Mouse (Mus musculus): Measurements from ENCODE around the gene Gtsf2. TPM values are rescaled to one million over a fixed set of nuclear protein-coding genes. Genes with fewer than 3 reads are reported as not detected.
"Not testable (repeated sequence)": the region's sequence is repeated elsewhere in the genome, so short reads cannot be mapped to it uniquely, and the experiment has no call there.

Gene Gtsf2
- polyA plus RNA-seq, 1 experiment from 2014 or later = not detected

GRCm38 (mm10) chr15:103472265-103472664 lies 24.0 kb upstream of the Gtsf2 start:
- Histone ChIP-seq H3K9me3 (replicated peaks) (no peaks in the 10 kb centered on the region), H3K9ac (no peak overlapping the region), H3K27me3 (no peaks in the 10 kb centered on the region; the same call in 1 of the 2 replicates), H3K4me1 (no peaks in the 10 kb centered on the region), H3K4me3 (replicated peaks) (no peak overlapping the region), H3K36me3 (no peaks in the 10 kb centered on the region), H3K4me2 (replicated peaks) (no peak overlapping the region), H3K27ac (replicated peaks) (no peak overlapping the region)
- WGBS = 33% methylated on average over 3 of the region's 3 CpGs
- ATAC-seq (ENCODE audit: insufficient number of reproducible peaks, low FRiP score, low TSS enrichment, low read depth) = peak; percentile 70; the same call in 1 of the 2 replicates

GRCm38 (mm10) chr15:103471488-103472194 lies 23.4 kb upstream of the Gtsf2 start:
- no peak for ATAC-seq (ENCODE audit: insufficient number of reproducible peaks, low FRiP score, low TSS enrichment, low read depth)
- no peaks in the 10 kb centered on the region for H3K36me3 ChIP-seq
- H3K9me3 ChIP-seq (replicated peaks) = no peaks in the 10 kb centered on the region
- no peak overlapping the region for H3K4me2 ChIP-seq (replicated peaks)
- H3K9ac ChIP-seq = no peak overlapping the region
- no peak overlapping the region for H3K4me3 ChIP-seq (replicated peaks)
- no peaks in the 10 kb centered on the region for H3K4me1 ChIP-seq
- H3K27me3 ChIP-seq = no peaks in the 10 kb centered on the region; the same call in 1 of the 2 replicates
- no peak overlapping the region for H3K27ac ChIP-seq (replicated peaks)
- 71% methylated on average over 7 of the region's 7 CpGs for WGBS

DNA sequence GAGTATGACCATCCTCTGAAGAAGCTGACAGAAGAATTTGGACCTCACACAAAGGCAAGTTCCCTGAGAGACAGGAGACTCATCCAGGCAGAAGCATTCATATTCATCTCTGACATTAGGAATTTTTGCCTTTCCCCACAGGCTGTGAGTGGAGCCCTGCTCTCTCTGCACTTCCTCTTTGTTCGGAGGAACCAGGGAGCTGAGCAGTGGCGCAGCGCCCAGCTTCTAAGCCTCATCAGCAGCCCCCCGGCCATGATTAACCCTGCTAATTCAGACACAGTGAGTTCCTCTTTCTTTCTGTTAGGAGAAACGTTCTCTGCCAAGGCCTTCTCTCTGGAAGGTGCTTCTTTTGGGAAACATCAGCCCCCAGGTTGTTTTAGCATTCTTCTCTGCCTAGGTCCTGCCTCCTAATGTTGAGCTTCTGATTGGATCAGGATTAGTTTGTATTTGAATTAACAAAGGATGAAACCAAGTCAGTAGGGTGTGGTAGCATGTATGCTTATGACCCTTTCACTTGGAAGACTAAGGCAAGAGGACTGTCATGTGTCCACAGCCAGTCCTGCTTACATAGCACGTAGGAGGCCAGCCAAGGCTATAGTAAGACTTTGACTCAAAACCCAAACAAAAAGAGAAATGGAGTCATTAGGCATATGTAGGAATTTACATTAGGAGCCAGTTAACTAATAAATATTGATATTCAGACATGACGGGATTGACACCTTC lies 14.4 kb upstream of the Gtsf2 start:
- Histone ChIP-seq H3K36me3 (no peaks in the 10 kb centered on the region), H3K4me3 (replicated peaks) (no peak overlapping the region), H3K27ac (replicated peaks) (no peak overlapping the region), H3K27me3 (no peaks in the 10 kb centered on the region), H3K4me2 (replicated peaks) (no peak overlapping the region), H3K9ac (no peak overlapping the region), H3K9me3 (replicated peaks) (no peaks in the 10 kb centered on the region), H3K4me1 (no peaks in the 10 kb centered on the region)
- 55% methylated on average over 7 of the region's 7 CpGs for WGBS
- ATAC-seq (ENCODE audit: insufficient number of reproducible peaks, low FRiP score, low TSS enrichment, low read depth) = no peak

DNA sequence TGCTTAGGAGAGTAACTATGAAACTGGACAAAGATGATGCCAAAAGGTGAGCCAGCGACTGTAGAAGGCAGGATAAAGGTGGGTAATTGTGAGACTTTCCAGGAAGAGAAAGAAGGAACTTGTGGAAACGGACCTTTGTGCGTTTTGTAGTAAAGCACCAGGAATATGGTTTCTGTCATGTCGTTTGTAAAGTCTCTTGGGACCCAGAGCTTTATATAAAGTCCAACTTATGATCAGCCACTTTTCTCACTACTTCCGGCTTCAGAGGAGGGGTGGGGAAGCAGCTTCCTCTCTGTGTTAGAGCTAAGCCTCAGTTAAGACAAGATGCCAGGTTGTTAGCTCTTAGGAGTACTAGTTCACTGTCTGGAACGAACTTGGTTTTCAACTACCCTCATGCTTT lies 6.2 kb upstream of the Gtsf2 start:
- no peaks in the 10 kb centered on the region for H3K27me3 ChIP-seq
- WGBS = 76% methylated on average over 6 of the region's 6 CpGs
- H3K9me3 ChIP-seq (replicated peaks) = no peaks in the 10 kb centered on the region
- ATAC-seq (ENCODE audit: insufficient number of reproducible peaks, low FRiP score, low TSS enrichment, low read depth) = no peak
- no peaks in the 10 kb centered on the region for H3K4me1 ChIP-seq
- H3K4me3 ChIP-seq (replicated peaks) = no peak overlapping the region
- no peaks in the 10 kb centered on the region for H3K36me3 ChIP-seq
- H3K27ac ChIP-seq (replicated peaks) = no peak overlapping the region
- no peak overlapping the region for H3K4me2 ChIP-seq (replicated peaks)
- H3K9ac ChIP-seq = no peak overlapping the region

DNA sequence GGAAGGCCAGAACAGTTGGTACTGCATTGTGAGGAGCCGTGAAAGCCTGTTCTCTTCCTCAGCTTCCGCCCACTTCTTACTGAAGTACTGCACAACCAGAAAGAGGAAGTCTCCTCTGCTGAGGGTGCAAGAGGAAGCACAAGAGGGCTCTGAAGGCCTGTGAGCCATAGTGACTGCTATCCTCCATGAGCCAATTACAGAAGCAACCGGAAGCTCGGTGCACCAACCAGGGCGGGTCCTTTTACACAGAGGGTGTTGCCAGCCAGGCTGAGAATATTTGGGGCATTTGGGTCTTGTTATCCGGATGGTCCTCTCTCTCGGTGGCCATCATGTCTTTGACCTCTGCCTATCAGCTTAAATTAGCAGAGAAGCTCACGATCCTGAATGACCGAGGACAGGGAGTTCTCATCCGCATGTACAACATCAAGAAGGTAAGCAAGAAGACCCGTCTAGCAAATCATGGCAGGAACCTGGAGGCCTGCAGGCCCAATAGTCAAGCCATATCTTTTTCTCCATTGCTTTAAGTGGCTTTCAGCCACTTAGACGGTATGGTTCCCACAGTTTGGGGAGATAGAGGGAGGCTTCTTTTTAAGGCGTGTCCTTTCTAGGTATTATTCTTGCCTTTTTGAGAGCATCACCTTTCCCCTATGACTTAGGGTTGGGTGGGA lies 5.4 kb upstream of the Gtsf2 start, which contains the start of gene Nckap1l:
Gene Nckap1l (plus strand): TSS at position 244 of the 668 bp plus-strand sequence.
- WGBS = 86% methylated on average over 13 of the region's 13 CpGs
- no peaks in the 10 kb centered on the region for H3K36me3 ChIP-seq
- H3K4me3 ChIP-seq (replicated peaks) = no peak within 1 kb of the TSS
- no peaks in the 10 kb centered on the region for H3K27me3 ChIP-seq
- no peaks in the 10 kb centered on the region for H3K4me1 ChIP-seq
- no peak within 1 kb of the TSS for H3K9ac ChIP-seq
- H3K27ac ChIP-seq (replicated peaks) = no peak within 1 kb of the TSS
- no peak for ATAC-seq (ENCODE audit: insufficient number of reproducible peaks, low FRiP score, low TSS enrichment, low read depth)
- no peaks in the 10 kb centered on the region for H3K9me3 ChIP-seq (replicated peaks)
- H3K4me2 ChIP-seq (replicated peaks) = no peak within 1 kb of the TSS

GRCm38 (mm10) chr15:103445966-103446365 lies 2.3 kb downstream of the Gtsf2 start:
- not testable (repeated sequence) for ATAC-seq (ENCODE audit: insufficient number of reproducible peaks, low FRiP score, low TSS enrichment, low read depth); H3K4me3 ChIP-seq (replicated peaks); H3K36me3 ChIP-seq; H3K4me1 ChIP-seq; H3K27me3 ChIP-seq; H3K27ac ChIP-seq (replicated peaks); H3K9me3 ChIP-seq (replicated peaks); H3K4me2 ChIP-seq (replicated peaks); H3K9ac ChIP-seq
- WGBS = 84% methylated on average over 4 of the region's 4 CpGs

- no peaks in the 10 kb centered on the region for H3K9me3 ChIP-seq (replicated peaks)
- no peak within 1 kb of the TSS for H3K4me2 ChIP-seq (replicated peaks)
- ATAC-seq (ENCODE audit: insufficient number of reproducible peaks, low FRiP score, low TSS enrichment, low read depth) = no peak
- no peaks in the 10 kb centered on the region for H3K36me3 ChIP-seq
- no peaks in the 10 kb centered on the region for H3K4me1 ChIP-seq
- WGBS = 90% methylated on average over 16 of the region's 16 CpGs
- H3K9ac ChIP-seq = no peak within 1 kb of the TSS
- no peak within 1 kb of the TSS for H3K27ac ChIP-seq (replicated peaks)
- H3K27me3 ChIP-seq = no peaks in the 10 kb centered on the region
- H3K4me3 ChIP-seq (replicated peaks) = no peak within 1 kb of the TSS
These were observed 18.0 kb downstream of the Gtsf2 start, which contains the start of gene Gtsf1 for GRCm38 (mm10) chr15:103430241-103430640. Gene Gtsf1 (minus strand): TSS chr15:103430470.

- Histone ChIP-seq H3K27me3 (no peaks in the 10 kb centered on the region), H3K4me2 (replicated peaks) (no peak overlapping the region), H3K9ac (no peak overlapping the region), H3K4me1 (no peaks in the 10 kb centered on the region), H3K27ac (replicated peaks) (no peak overlapping the region), H3K4me3 (replicated peaks) (no peak overlapping the region), H3K36me3 (no peaks in the 10 kb centered on the region), H3K9me3 (replicated peaks) (no peaks in the 10 kb centered on the region)
- no peak for ATAC-seq (ENCODE audit: insufficient number of reproducible peaks, low FRiP score, low TSS enrichment, low read depth)
- WGBS = 28% methylated on average over 2 of the region's 2 CpGs
These were observed 21.3 kb downstream of the Gtsf2 start for GRCm38 (mm10) chr15:103427017-103427416.

DNA sequence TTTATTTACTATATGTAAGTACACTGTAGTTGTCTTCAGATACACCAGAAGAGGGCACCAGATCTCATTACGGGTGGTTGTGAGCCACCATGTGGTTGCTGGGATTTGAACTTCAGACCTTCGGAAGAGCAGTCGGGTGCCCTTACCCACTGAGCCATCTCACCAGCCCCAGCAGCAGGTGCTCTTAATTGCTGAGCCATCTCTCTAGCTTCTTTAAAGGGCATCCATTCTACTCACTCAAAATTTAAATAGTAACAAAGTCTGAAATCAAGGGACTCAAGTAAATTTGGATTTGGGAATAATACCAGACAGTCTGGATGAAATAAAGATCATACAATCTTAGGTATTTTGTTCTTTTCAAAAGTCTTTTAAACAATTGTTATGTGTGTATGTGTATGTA lies 42.7 kb downstream of the Gtsf2 start:
- whole genome bisulfite sequencing = 86% methylated on average over 3 of the region's 3 CpGs

GRCm38 (mm10) chr15:103401361-103401760 lies 46.9 kb downstream of the Gtsf2 start:
- Histone ChIP-seq H3K27ac (replicated peaks) (no peak overlapping the region), H3K4me3 (replicated peaks) (no peak overlapping the region), H3K4me1 (no peaks in the 10 kb centered on the region), H3K27me3 (no peaks in the 10 kb centered on the region), H3K4me2 (replicated peaks) (no peak overlapping the region), H3K9ac (no peak overlapping the region), H3K36me3 (no peaks in the 10 kb centered on the region), H3K9me3 (replicated peaks) (no peaks in the 10 kb centered on the region)
- 87% methylated on average over 5 of the region's 5 CpGs for WGBS
- ATAC-seq (ENCODE audit: insufficient number of reproducible peaks, low FRiP score, low TSS enrichment, low read depth) = no peak

More for the DNA sequence above, 42.7 kb downstream of the Gtsf2 start:
- H3K4me2 ChIP-seq (replicated peaks); H3K27ac ChIP-seq (replicated peaks); ATAC-seq (ENCODE audit: insufficient number of reproducible peaks, low FRiP score, low TSS enrichment, low read depth); H3K27me3 ChIP-seq; H3K9me3 ChIP-seq (replicated peaks); H3K9ac ChIP-seq; H3K4me3 ChIP-seq (replicated peaks); H3K4me1 ChIP-seq; H3K36me3 ChIP-seq: not testable (repeated sequence)

DNA sequence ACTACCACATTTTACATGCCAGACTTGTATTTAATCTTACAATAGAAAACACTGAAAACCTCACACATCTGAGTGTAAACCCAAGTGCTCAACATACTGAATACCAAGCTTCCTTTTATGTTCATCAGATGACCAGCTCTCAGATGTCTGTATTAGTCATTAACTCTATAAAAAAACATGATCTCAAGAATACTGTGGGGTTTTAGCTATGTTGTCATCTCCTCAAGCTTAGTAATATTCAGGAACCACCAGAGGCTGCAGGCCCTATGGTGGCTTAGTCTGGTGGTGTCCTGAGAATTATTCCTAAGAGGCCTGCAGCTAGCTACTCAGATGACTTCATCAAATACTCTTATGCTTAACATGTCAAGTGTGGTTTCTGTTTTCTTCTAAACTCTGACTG lies 54.7 kb downstream of the Gtsf2 start:
- Histone ChIP-seq H3K4me1 (no peaks in the 10 kb centered on the region), H3K36me3 (no peaks in the 10 kb centered on the region)
- ATAC-seq (ENCODE audit: insufficient number of reproducible peaks, low FRiP score, low TSS enrichment, low read depth) = no peak

More for the DNA sequence above, 54.7 kb downstream of the Gtsf2 start:
- Histone ChIP-seq H3K9me3 (replicated peaks) (no peaks in the 10 kb centered on the region), H3K27me3 (no peaks in the 10 kb centered on the region), H3K4me2 (replicated peaks) (no peak overlapping the region), H3K4me3 (replicated peaks) (no peak overlapping the region), H3K9ac (no peak overlapping the region), H3K27ac (replicated peaks) (no peak overlapping the region)
